Mouse (Mus musculus) lung, postnatal 25 days (tissue): ENCODE data around the gene Slc2a3.
A peak's percentile ranks its signal among the peaks of the same experiment; 100 is the strongest.
"Not testable (repeated sequence)": the region's sequence is repeated elsewhere in the genome, so short reads cannot be mapped to it uniquely, and the experiment has no call there.

ENCODE experiments used
- DNase-seq: peaks from one replicate; pipeline ENCODE4 v3.0.0; 2022; ENCODE audit warnings: low spot score

The Slc2a3 gene

DNA sequence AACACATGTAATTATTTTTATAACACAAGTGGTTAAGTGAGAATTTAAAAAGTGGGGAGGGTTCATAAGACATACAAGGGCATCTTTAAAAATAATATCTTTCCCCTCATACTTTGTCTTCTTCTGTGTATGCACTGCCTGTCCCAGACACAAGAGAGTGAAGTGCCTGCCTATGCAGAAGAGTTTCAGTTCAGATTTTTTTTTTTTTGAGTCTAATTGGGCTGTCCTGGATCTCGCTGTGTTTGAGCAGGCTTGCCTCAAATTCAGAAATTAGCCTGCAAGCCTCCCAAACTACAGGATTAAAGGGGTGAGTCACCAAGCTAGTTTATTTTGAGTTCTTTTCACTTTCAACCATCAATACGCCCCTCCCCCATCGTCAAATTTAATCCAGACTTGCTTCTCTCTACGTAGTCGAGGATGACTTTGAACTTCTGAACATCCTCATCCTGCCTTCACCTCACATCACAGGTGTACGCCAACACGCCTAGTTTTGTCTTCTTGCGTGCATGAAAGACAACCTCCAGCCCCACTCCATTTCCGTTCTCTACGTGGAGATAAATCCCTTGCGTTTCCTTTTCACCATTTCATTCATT lies 8.7 kb upstream of the Slc2a3 start:
- no peak for DNase-seq

GRCm38 (mm10) chr6:122804418-122804817 lies 3.0 kb upstream of the Slc2a3 start:
- DNase-seq, result peak; percentile 83

DNA sequence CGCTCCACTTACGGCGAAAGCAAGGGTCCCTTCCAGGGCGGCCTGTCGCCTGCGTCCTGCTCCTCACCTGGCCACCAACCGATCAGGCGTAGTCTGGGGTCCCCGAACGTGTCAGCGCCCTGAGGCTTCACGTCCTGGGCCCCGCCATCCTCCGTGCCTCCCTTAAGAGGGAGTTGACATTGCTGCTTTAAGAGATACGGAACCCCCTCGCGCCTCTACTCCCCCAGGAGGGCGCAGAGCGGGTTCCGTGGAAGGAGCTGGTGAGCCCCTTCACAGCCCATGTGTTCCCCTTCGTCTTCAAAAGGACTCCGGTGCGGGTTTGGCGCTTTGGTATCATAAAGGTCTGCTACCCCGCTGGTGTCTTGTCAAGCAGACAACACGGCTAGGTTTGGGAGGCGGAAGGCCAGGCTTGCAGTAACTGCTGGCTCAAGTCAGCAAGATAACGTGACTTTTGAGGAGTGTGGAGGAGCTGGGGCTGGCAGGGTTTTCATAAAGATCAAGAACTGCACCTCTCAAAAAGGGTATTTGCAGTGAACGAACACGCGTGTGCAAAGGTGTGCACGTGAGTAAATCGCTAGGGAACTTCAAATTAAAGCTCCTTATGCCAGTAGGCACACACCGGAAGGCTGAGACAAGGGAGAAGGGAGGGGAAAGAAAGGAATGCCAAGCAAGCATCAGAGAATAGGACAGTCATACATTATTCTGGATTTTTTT lies 518 bp upstream of the Slc2a3 start:
- DNase-seq, result no peak

DNA sequence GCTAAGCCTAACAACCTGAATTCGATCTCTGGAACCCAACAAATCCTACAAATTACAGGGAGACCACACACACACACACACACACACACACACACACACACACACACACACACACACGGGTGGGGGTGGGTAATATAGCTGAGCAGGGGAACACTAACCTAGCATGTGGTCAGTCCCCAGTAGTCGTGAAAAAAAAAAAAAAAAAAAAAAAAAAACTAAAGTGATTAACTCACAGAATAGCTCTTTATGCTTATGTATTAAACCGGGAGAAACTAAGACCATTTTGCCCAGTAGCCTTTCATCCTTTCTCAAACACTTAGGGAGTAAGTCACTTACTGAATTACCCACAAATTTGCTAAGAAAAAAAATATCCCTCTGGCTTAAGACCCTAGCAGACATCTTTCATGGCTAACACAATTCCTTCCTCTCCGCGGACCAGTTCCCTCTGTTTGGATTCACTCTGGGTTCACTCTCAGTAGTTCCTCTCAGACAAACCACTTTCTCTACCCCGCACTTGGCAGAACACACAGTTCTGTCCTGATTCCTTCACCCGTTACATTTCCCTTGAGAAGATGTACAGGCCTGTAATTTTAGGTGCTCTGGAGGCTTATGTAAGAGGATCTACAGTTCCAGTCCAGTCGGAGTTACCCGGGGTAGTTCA lies 670 bp downstream of the Slc2a3 start:
- DNase-seq, result no peak

GRCm38 (mm10) chr6:122795254-122795935 lies 6.0 kb downstream of the Slc2a3 start:
- no peak for DNase-seq

DNA sequence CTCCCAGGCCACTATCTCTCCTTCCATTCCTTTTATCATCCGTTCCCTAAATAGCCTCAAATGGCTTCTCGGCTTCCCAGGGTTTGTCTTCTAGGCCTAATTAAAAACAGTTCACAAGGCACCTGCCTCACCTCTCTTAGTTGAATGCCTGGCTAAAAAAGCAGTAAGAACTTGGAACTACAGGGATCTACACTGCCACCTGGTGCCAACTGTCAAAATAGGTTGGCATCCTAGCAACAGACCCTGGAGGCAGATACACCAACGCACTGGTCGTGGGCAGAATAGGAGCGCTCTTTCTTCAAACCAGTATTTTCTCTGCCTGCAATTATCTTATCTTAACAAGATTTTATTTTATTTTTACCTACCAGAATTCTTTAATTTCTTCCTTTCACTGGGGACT lies 15.2 kb downstream of the Slc2a3 start:
- peak; percentile 50 for DNase-seq

DNA sequence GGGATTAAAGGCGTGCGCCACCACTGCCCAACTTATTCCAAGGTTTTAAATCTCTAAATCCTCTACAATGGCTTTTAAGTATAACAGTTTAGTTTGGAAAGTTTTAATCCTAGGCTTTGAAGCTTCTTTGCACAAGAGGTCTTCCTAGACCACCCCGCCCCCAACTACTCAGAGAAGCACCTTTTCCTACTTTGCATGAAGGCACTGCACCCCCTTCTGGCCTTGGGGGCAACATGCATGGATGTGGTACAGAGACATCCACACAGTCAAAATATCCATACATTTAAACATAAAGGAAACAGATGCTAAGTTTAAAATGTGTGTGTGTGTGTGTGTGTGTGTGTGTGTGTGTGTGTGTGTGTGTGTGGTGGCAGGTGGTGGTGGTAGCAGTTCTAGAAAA lies 16.6 kb downstream of the Slc2a3 start:
- no peak for DNase-seq

GRCm38 (mm10) chr6:122782164-122782563 lies 19.3 kb downstream of the Slc2a3 start:
- peak; percentile 49 for DNase-seq

DNA sequence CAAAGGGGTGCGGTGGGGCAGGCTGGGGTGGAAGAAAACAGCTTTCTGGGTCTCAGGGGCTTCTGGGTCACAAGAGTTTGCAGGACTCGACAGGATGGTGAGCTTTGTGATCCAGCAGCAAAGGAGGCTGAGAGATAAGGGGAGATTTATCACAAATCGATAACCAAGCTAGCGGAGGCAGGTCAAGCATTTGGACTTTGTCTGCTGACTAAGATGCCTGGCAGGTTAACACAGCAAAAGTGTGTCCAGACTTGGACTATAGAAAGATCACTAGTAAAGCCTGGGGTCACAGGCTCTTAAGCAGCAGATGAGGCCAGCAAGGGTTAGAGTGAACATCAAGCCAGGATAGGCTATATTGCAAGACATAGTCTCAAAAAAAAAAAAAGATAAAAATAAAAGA lies 20.3 kb downstream of the Slc2a3 start:
- DNase-seq, result no peak

GRCm38 (mm10) chr6:122779916-122780315 lies 21.5 kb downstream of the Slc2a3 start:
- no peak for DNase-seq

DNA sequence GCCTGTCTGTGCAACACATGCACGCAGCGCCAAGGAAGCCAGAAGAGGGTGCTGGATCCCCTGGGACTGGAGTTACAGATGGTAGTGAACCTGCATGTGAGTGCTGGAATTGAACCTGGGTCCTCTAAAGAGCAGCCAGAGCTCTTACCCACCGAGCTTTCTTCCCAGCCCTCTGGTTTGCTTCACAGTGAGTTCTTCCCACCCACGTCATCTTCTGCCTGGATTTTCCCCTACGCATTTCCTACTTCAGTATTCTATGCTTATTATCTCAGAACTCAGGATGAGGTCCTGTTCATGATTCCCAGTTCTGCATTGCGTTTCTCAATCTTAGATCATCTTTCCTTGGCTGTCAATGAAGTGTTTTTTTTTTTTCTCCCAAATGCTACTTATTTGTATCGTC lies 25.4 kb downstream of the Slc2a3 start:
- DNase-seq, result no peak

GRCm38 (mm10) chr6:122774345-122774744 lies 27.1 kb downstream of the Slc2a3 start:
- no peak for DNase-seq

- no peak for DNase-seq
These were observed 28.7 kb downstream of the Slc2a3 start for GRCm38 (mm10) chr6:122772701-122773100.

GRCm38 (mm10) chr6:122770760-122771315 lies 30.6 kb downstream of the Slc2a3 start:
- DNase-seq, result no peak

DNA sequence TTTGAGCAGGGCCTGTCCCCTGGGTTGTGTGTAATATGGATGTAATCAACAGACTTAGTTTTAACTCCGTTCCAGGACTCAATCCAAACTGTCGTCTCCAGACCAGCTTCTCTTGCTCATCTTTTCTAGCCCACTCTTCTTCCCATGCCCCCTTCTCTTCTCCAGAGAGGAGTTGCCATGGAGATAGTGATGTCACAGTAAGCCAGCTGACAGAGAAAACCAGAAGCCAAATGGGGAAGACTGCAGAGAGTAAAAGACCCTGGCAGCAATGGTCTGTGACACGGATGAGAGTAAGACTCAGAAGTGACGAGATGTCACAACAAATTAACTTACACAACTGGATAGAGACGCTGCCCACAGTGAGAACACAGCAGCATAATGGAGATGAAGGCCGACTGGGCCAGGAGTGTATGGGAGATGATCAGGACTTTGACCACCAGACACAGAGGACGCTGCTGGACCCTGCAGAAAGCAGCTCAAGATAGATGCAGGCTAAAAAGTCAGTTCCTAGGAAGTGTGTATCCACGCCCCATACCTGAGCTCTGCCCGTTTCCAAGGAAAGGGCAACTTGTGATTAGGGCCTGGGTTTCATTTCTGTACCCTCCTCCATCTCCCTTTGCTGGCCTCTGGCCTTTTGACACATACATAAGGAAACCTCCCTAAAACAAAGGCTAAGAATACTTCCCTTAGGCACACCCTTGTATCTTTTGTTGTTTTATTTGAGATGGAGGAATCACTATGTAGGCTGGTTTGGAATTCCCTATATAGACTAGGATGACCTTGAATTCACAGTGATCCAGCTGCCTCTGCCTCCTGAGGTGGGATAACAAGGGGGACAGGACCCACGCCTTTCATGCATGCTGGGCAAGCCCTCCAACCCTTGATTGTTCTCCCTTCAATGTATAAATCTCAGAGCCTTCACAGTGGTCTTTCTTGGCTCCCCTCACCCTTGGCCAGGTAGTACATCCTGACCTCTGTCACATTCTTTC lies 31.4 kb downstream of the Slc2a3 start:
- DNase-seq, result no peak

DNA sequence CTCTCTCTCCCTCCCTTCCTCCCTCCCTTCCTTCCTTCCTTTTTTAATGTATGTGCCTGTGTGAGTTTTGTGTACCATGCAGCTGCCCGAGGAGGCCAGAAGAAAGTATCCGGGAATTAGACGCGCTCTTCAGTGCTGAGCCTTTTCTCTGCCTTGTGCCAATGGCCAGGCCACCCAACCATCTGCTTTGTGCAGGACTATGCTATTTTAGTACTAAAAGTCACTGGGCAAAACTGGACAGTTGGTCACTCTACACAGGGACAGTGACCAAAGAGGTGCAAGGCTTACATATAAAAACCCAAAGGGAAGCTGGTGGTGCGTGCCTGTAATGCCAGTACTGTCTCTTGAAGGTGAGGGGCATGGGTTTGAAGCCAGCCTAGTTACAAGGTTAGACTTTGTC lies 33.2 kb downstream of the Slc2a3 start:
- no peak for DNase-seq

GRCm38 (mm10) chr6:122767012-122767411 lies 34.4 kb downstream of the Slc2a3 start:
- DNase-seq, result not testable (repeated sequence)

DNA sequence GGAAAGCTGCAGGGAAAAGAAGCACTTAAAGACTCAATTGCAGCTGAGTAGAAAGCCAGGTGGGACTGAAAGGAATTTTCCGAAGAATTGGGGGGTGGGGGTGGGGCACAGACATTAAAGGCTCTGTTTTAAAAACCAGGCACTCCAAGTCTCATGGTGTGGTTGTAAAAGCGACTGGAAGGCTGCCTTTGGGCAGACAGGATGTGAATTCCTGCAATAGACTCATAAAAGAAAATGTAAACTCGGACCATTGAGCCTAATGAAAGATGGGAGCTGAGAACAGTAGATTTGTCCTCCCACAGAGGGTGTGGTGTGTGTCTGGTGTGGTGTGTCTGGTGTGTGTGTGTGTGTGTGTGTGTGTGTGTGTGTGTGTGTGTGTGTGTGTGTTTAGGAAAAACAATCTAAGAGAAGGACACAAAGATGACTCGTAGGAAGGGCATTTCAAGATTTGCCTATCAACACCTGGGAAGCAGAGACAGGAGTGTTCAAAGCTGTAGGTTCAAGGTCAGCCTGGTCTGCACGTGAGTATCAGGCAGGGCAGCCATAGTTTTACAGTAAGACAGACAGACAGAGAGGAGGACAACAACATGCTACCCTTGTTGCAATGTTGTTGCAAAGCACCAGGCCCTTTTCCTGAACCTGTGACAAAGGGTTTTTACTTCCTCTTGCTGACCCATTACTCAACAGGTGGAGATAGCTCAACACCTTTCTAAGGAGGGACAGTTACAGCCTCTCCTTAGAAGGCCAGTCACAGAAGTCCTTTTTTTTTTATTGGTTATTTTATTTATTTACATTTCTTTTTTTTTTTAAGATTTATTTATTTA lies 35.1 kb downstream of the Slc2a3 start:
- DNase-seq, result no peak

- no peak for DNase-seq
These were observed 36.0 kb downstream of the Slc2a3 start for GRCm38 (mm10) chr6:122765298-122765956.
